Mouse (Mus musculus) lung, postnatal 0 days (tissue): Measurements from ENCODE around the gene Igfbpl1. TPM values are rescaled to one million over a fixed set of nuclear protein-coding genes. Genes with fewer than 3 reads are reported as not detected.
A peak's percentile ranks its signal among the peaks of the same experiment; 100 is the strongest.

Experiments
- ATAC-seq: fragments of 200-750 bp; cut with Nextera tagmentation; 2 replicates; pipeline ENCODE4 v1.8.0; 2017; ENCODE audit warnings: moderate library complexity
- DNase-seq: peaks from one replicate; pipeline ENCODE4 v3.0.0-alpha.2; 2016; ENCODE audit warnings: low spot score
- H3K27ac ChIP-seq: fragments of 300-500 bp; sonication (generic); 2 replicates; pipeline ENCODE4 v1.5.1; 2014; ENCODE audit warnings: antibody characterized with exemption, mild to moderate bottlenecking, low read length, mixed read lengths
- H3K27me3 ChIP-seq: fragments of 300-500 bp; sonication (generic); replicated peaks from 2 replicates; pipeline ENCODE4 v1.6.1; 2014; ENCODE audit warnings: low read length, mixed read lengths; ENCODE audit not compliant: insufficient read depth
- H3K36me3 ChIP-seq: fragments of 300-500 bp; sonication (generic); 2 replicates; pipeline ENCODE4 v1.6.1; 2014; ENCODE audit warnings: low read length, mixed read lengths; ENCODE audit not compliant: insufficient read depth
- H3K4me1 ChIP-seq: fragments of 300-500 bp; sonication (generic); 2 replicates; pipeline ENCODE4 v1.6.1; 2014; ENCODE audit warnings: antibody characterized with exemption, low read depth, low read length, mixed read lengths; ENCODE audit not compliant: insufficient read depth
- H3K4me2 ChIP-seq: fragments of 300-500 bp; sonication (generic); replicated peaks from 2 replicates; pipeline ENCODE4 v1.6.1; 2014; ENCODE audit warnings: low read depth, mild to moderate bottlenecking, low read length, moderate library complexity, mixed read lengths
- H3K4me3 ChIP-seq: fragments of 300-500 bp; sonication (generic); 2 replicates; pipeline ENCODE4 v1.5.1; 2014; ENCODE audit warnings: low read depth, low read length
- H3K9ac ChIP-seq: fragments of 300-500 bp; sonication (generic); replicated peaks from 2 replicates; pipeline ENCODE4 v1.6.1; 2014; ENCODE audit warnings: low read depth, mild to moderate bottlenecking
- H3K9me3 ChIP-seq: fragments of 300-500 bp; sonication (generic); 2 replicates; pipeline ENCODE4 v1.6.1; 2016; ENCODE audit warnings: low read length, mixed read lengths
- CTCF ChIP-seq: IDR thresholded peaks from 2 replicates; pipeline ENCODE4 v1.5.1; 2016; ENCODE audit warnings: antibody characterized with exemption, mild to moderate bottlenecking
- EP300 ChIP-seq: IDR thresholded peaks from 2 replicates; pipeline ENCODE4 v1.6.1; 2016; ENCODE audit warnings: antibody characterized with exemption, mild to moderate bottlenecking, control low read depth
- WGBS: fragments of 180-500 bp; shearing (Covaris S2); extraction: QIAGEN DNeasy Blood & Tissue Kit; methylation state at CpG from one replicate; pipeline ENCODE4 v1.1.7; 2014; 5-methylcytosine and 5-hydroxymethylcytosine counted together
- polyA plus RNA-seq: library from polyadenylated mRNA; unstranded; fragments of >200 nt; fragmentation: Nextera tagmentation; extraction: Ambion mirVana; gene quantifications from 2 replicates; pipeline ENCODE4 v1.2.1, GENCODE M21; 2015

The Igfbpl1 gene
- polyA plus RNA-seq, 1 experiment from 2014 or later, result not detected

- Histone ChIP-seq H3K4me3 (0 out of 2 replicates have a peak overlapping the region, but pooled peaks have one; percentile 10), H3K9ac (no peak overlapping the region)
- TF ChIP-seq CTCF, result no peak
- TF ChIP-seq EP300, result no peak
Measured at GRCm38 (mm10) chr4:45795191-45795811, 31.4 kb downstream of the Igfbpl1 start.

GRCm38 (mm10) chr4:45790018-45790417 is 36.7 kb downstream of the Igfbpl1 start:
- no peak overlapping the region for H3K4me2 ChIP-seq
- H3K4me3 ChIP-seq, result no peak overlapping the region
- no peak for TF ChIP-seq CTCF
- TF ChIP-seq EP300, result no peak
- WGBS, result 64% methylated on average over 2 of the region's 2 CpGs
- no peaks in the 10 kb centered on the region for H3K36me3 ChIP-seq
- DNase-seq, result no peak
- no peak overlapping the region for H3K9ac ChIP-seq
- no peak for ATAC-seq
- H3K27me3 ChIP-seq, result no peaks in the 10 kb centered on the region
- no peaks in the 10 kb centered on the region for H3K9me3 ChIP-seq
- H3K4me1 ChIP-seq, result no peaks in the 10 kb centered on the region
- H3K27ac ChIP-seq, result no peak overlapping the region

More at GRCm38 (mm10) chr4:45795191-45795811, 31.4 kb downstream of the Igfbpl1 start:
- H3K27ac ChIP-seq, result no peak overlapping the region
- H3K9me3 ChIP-seq, result no peaks in the 10 kb centered on the region
- peak; percentile 66 for ATAC-seq
- peak overlapping the region; percentile 48 for H3K4me2 ChIP-seq
- 3% methylated on average over 12 of the region's 12 CpGs for WGBS
- H3K36me3 ChIP-seq, result no peaks in the 10 kb centered on the region
- DNase-seq, result peak; percentile 42
- H3K27me3 ChIP-seq, result no peaks in the 10 kb centered on the region
- H3K4me1 ChIP-seq, result peaks cover 9% of the 10 kb centered on the region; the same call in 1 of the 2 replicates

GRCm38 (mm10) chr4:45789263-45789958 is 37.3 kb downstream of the Igfbpl1 start:
- H3K36me3 ChIP-seq, result no peaks in the 10 kb centered on the region
- no peaks in the 10 kb centered on the region for H3K27me3 ChIP-seq
- H3K4me2 ChIP-seq, result no peak overlapping the region
- H3K9me3 ChIP-seq, result no peaks in the 10 kb centered on the region
- no peak overlapping the region for H3K9ac ChIP-seq
- TF ChIP-seq EP300 (no peak), CTCF (no peak)
- no peak overlapping the region for H3K4me3 ChIP-seq
- DNase-seq (no peak), ATAC-seq (no peak)
- H3K27ac ChIP-seq, result no peak overlapping the region
- no peaks in the 10 kb centered on the region for H3K4me1 ChIP-seq
- 34% methylated on average over 13 of the region's 13 CpGs for WGBS

- Histone ChIP-seq H3K4me2 (no peak overlapping the region), H3K9me3 (no peaks in the 10 kb centered on the region), H3K9ac (no peak overlapping the region), H3K27ac (no peak overlapping the region), H3K4me1 (no peaks in the 10 kb centered on the region), H3K36me3 (no peaks in the 10 kb centered on the region), H3K4me3 (no peak overlapping the region), H3K27me3 (no peaks in the 10 kb centered on the region)
- WGBS, result 62% methylated on average over 13 of the region's 13 CpGs
- TF ChIP-seq EP300 (no peak), CTCF (no peak)
- DNase-seq (no peak), ATAC-seq (no peak)
Measured at GRCm38 (mm10) chr4:45788446-45789081, 38.2 kb downstream of the Igfbpl1 start.

- Histone ChIP-seq H3K4me1 (no peaks in the 10 kb centered on the region), H3K36me3 (no peaks in the 10 kb centered on the region), H3K9ac (no peak overlapping the region), H3K27ac (no peak overlapping the region), H3K4me3 (no peak overlapping the region), H3K9me3 (no peaks in the 10 kb centered on the region), H3K4me2 (no peak overlapping the region), H3K27me3 (no peaks in the 10 kb centered on the region)
- ATAC-seq (no peak), DNase-seq (no peak)
- WGBS, result 33% methylated on average over 4 of the region's 4 CpGs
- TF ChIP-seq CTCF (no peak), EP300 (no peak)
Measured at GRCm38 (mm10) chr4:45786674-45787073, 40.0 kb downstream of the Igfbpl1 start.

GRCm38 (mm10) chr4:45785959-45786358 is 40.8 kb downstream of the Igfbpl1 start:
- no peaks in the 10 kb centered on the region for H3K9me3 ChIP-seq
- H3K4me1 ChIP-seq, result no peaks in the 10 kb centered on the region
- 28% methylated on average over 2 of the region's 2 CpGs for WGBS
- DNase-seq (no peak), ATAC-seq (no peak)
- TF ChIP-seq CTCF, result no peak
- TF ChIP-seq EP300, result no peak
- H3K4me3 ChIP-seq, result no peak overlapping the region
- no peaks in the 10 kb centered on the region for H3K27me3 ChIP-seq
- no peaks in the 10 kb centered on the region for H3K36me3 ChIP-seq
- H3K27ac ChIP-seq, result no peak overlapping the region
- H3K9ac ChIP-seq, result no peak overlapping the region
- no peak overlapping the region for H3K4me2 ChIP-seq
